Comparison of ENCODE assay signal across 10 mouse cellular contexts in the genomic region with DNA sequence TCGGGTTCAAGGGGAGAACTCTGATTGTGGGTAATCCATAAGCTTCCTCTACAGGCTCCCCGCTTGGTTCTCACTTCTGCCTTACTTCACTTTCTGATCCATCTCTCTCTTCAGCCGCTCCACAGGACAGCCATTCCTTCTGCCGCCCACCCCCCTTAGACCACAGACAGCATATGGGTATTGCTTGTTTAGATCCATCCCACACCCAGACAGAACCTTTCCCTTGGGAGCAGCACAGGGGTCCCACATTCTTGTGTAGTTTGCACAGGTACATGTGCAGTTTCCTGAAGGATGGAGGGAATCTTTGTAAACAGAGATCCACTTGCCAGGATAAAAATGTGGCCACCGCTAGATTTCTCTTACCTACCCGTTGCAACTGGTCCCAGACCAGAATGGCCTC. TPM values are rescaled to one million over a fixed set of nuclear protein-coding genes. Genes with fewer than 3 reads are reported as not detected.
DNase-seq lines count a peak whose midpoint lies in the region; ATAC-seq and TF ChIP-seq lines count a peak whose summit lies in the region.
"Had no signal": no experiment of that assay in that cellular context is flagged by ENCODE, and none has a peak within 500 bp of the region (broad histone marks: within the 10 kb centered on the region; RNA-seq: fewer than 3 reads in every experiment).

No protein-coding gene starts in this region.

- H3K27ac ChIP-seq in cerebellum, adult 2 months (ENCODE audit: insufficient read depth, low read length) = no peak overlapping the region
- H3K27ac ChIP-seq in lung, embryonic 14.5 days (ENCODE audit: low read depth) = 0 out of 2 replicates have a peak overlapping the region, but pooled peaks have one; percentile 92
- peak overlapping the region; percentile 94; the same call in 1 of the 2 replicates for H3K27ac ChIP-seq in limb, embryonic 12.5 days
- peak overlapping the region; percentile 90 for H3K27ac ChIP-seq in neural tube, embryonic 15.5 days (replicated peaks)

- no peak overlapping the region for H3K4me3 ChIP-seq in cerebellum, adult 2 months (replicated peaks; ENCODE audit: insufficient read depth, low read depth, low read length)
- peak overlapping the region; percentile 69; the same call in 1 of the 2 replicates for H3K4me3 ChIP-seq in lung, embryonic 14.5 days (ENCODE audit: low read depth, low read length)
- H3K4me3 ChIP-seq in limb, embryonic 12.5 days (replicated peaks) = peak overlapping the region; percentile 81
- peak overlapping the region; percentile 64; the same call in 1 of the 2 replicates for H3K4me3 ChIP-seq in neural tube, embryonic 15.5 days (replicated peaks)

- DNase-seq in cerebellum, adult 11-12 months = peak; percentile 63
- DNase-seq in cerebellum, adult 2 months = no peak
- no peak for DNase-seq in lung, embryonic 14.5 days
- DNase-seq in lung, postnatal 36 days = no peak
- no peak for DNase-seq in thymus, postnatal 36 days
- no peak for DNase-seq in thymus, postnatal 14 days
- DNase-seq: layer of hippocampus, adult 9-11 months; spleen, adult 18-20 months had no signal

- H3K9me3 ChIP-seq in lung, embryonic 14.5 days (ENCODE audit: low read depth, low read length) = no peaks in the 10 kb centered on the region
- H3K9me3 ChIP-seq in limb, embryonic 12.5 days = no peaks in the 10 kb centered on the region
- no peaks in the 10 kb centered on the region for H3K9me3 ChIP-seq in neural tube, embryonic 15.5 days (replicated peaks)

- H3K36me3 ChIP-seq in lung, embryonic 14.5 days (ENCODE audit: insufficient read depth) = no peaks in the 10 kb centered on the region
- peaks cover 13% of the 10 kb centered on the region; the same call in 1 of the 2 replicates for H3K36me3 ChIP-seq in limb, embryonic 12.5 days
- H3K36me3 ChIP-seq in neural tube, embryonic 15.5 days = no peaks in the 10 kb centered on the region

- TF ChIP-seq CTCF in cerebellum, adult 2 months (IDR thresholded peaks at IDR 0.05; ENCODE audit: borderline replicate concordance, insufficient read depth, low read depth, low read length) = no peak
- no peak for TF ChIP-seq CTCF in lung, embryonic 14.5 days (IDR thresholded peaks at IDR 0.05; ENCODE audit: low read depth)

- no peak for TF ChIP-seq POLR2A in cerebellum, adult 2 months (IDR thresholded peaks at IDR 0.05; ENCODE audit: borderline replicate concordance, insufficient read depth, low read length)

- WGBS in cerebellum, adult 2 months = 36% methylated on average over 6 of the region's 6 CpGs
- 31% methylated on average over 6 of the region's 6 CpGs for WGBS in lung, embryonic 14.5 days
- WGBS in limb, embryonic 12.5 days = 13% methylated on average over 6 of the region's 6 CpGs
- 23% methylated on average over 6 of the region's 6 CpGs for WGBS in neural tube, embryonic 15.5 days

- no peak for ATAC-seq in lung, embryonic 14.5 days (ENCODE audit: insufficient read depth)
- ATAC-seq in limb, embryonic 12.5 days (ENCODE audit: insufficient number of reproducible peaks, insufficient read depth, low FRiP score, low TSS enrichment, low read depth) = no peak
- no peak for ATAC-seq in neural tube, embryonic 15.5 days (ENCODE audit: low FRiP score)

- no peaks in the 10 kb centered on the region for H3K27me3 ChIP-seq in cerebellum, adult 2 months (ENCODE audit: control insufficient read depth, insufficient read depth, low read length)
- no peaks in the 10 kb centered on the region for H3K27me3 ChIP-seq in lung, embryonic 14.5 days (ENCODE audit: insufficient read depth, low read length)
- no peaks in the 10 kb centered on the region for H3K27me3 ChIP-seq in limb, embryonic 12.5 days
- no peaks in the 10 kb centered on the region for H3K27me3 ChIP-seq in neural tube, embryonic 15.5 days (replicated peaks)

- no peak overlapping the region for H3K9ac ChIP-seq in lung, embryonic 14.5 days
- peak overlapping the region; percentile 40; the same call in 1 of the 2 replicates for H3K9ac ChIP-seq in limb, embryonic 12.5 days (replicated peaks)
- no peak overlapping the region for H3K9ac ChIP-seq in neural tube, embryonic 15.5 days (replicated peaks)

- H3K4me2 ChIP-seq in lung, embryonic 14.5 days = peak overlapping the region; percentile 97
- H3K4me2 ChIP-seq in limb, embryonic 12.5 days = peak overlapping the region; percentile 96
- peak overlapping the region; percentile 87 for H3K4me2 ChIP-seq in neural tube, embryonic 15.5 days

- H3K4me1 ChIP-seq in cerebellum, adult 2 months (ENCODE audit: control insufficient read depth, insufficient read depth, low read length) = peaks cover 52% of the 10 kb centered on the region
- H3K4me1 ChIP-seq in lung, embryonic 14.5 days (ENCODE audit: insufficient read depth) = peaks cover 57% of the 10 kb centered on the region
- peaks cover 79% of the 10 kb centered on the region for H3K4me1 ChIP-seq in limb, embryonic 12.5 days (replicated peaks)
- H3K4me1 ChIP-seq in neural tube, embryonic 15.5 days = peaks cover 81% of the 10 kb centered on the region

RNA-seq across cellular contexts. Expression of a gene that starts 0.7 kb away (rescaled TPM):
- 515 and 572 TPM in 2 replicates for polyA plus RNA-seq in cerebellum, adult 2 months (2012; rRNA removed)
- polyA plus RNA-seq in lung, embryonic 14.5 days (2014; fragmentation: Nextera tagmentation; extraction: Ambion mirVana) = 95.9 and 109 TPM in 2 replicates
- polyA plus RNA-seq in limb, embryonic 12.5 days (2016; fragmentation: Nextera tagmentation; extraction: Ambion mirVana) = 172 and 176 TPM in 2 replicates
- 185 and 222 TPM in 2 replicates for polyA plus RNA-seq in neural tube, embryonic 15.5 days (2015; fragmentation: Nextera tagmentation; extraction: Ambion mirVana)

RNA-seq across cellular contexts. Expression of a gene that starts 4.9 kb away (rescaled TPM):
- polyA plus RNA-seq in cerebellum, adult 2 months (2012; rRNA removed) = 49.7 and 51.5 TPM in 2 replicates
- 46.0 and 48.4 TPM in 2 replicates for polyA plus RNA-seq in lung, embryonic 14.5 days (2014; fragmentation: Nextera tagmentation; extraction: Ambion mirVana)
- 56.0 and 57.8 TPM in 2 replicates for polyA plus RNA-seq in limb, embryonic 12.5 days (2016; fragmentation: Nextera tagmentation; extraction: Ambion mirVana)
- polyA plus RNA-seq in neural tube, embryonic 15.5 days (2015; fragmentation: Nextera tagmentation; extraction: Ambion mirVana) = 73.2 and 77.0 TPM in 2 replicates

RNA-seq across cellular contexts. Expression of a gene that starts 5.1 kb away (rescaled TPM):
- 59.7 and 68.5 TPM in 2 replicates for polyA plus RNA-seq in cerebellum, adult 2 months (2012; rRNA removed)
- 10.0 and 11.0 TPM in 2 replicates for polyA plus RNA-seq in lung, embryonic 14.5 days (2014; fragmentation: Nextera tagmentation; extraction: Ambion mirVana)
- polyA plus RNA-seq in limb, embryonic 12.5 days (2016; fragmentation: Nextera tagmentation; extraction: Ambion mirVana) = 10.6 and 16.1 TPM in 2 replicates
- polyA plus RNA-seq in neural tube, embryonic 15.5 days (2015; fragmentation: Nextera tagmentation; extraction: Ambion mirVana) = 10.0 and 13.6 TPM in 2 replicates

RNA-seq across cellular contexts. Expression of a gene that starts 13.4 kb away (rescaled TPM):
- polyA plus RNA-seq in cerebellum, adult 2 months (2012; rRNA removed) = 27.9 and 30.7 TPM in 2 replicates
- 0.26 and 0.34 TPM in 2 replicates for polyA plus RNA-seq in lung, embryonic 14.5 days (2014; fragmentation: Nextera tagmentation; extraction: Ambion mirVana)
- 0.65 and 0.90 TPM in 2 replicates for polyA plus RNA-seq in limb, embryonic 12.5 days (2016; fragmentation: Nextera tagmentation; extraction: Ambion mirVana)
- 1.1 and 1.4 TPM in 2 replicates for polyA plus RNA-seq in neural tube, embryonic 15.5 days (2015; fragmentation: Nextera tagmentation; extraction: Ambion mirVana)

RNA-seq across cellular contexts. Expression of a gene that starts 14.2 kb away (rescaled TPM):
- polyA plus RNA-seq in cerebellum, adult 2 months (2012; rRNA removed) = 16.2 and 16.4 TPM in 2 replicates
- polyA plus RNA-seq in lung, embryonic 14.5 days (2014; fragmentation: Nextera tagmentation; extraction: Ambion mirVana) = 33.2 and 34.9 TPM in 2 replicates
- 45.0 and 51.1 TPM in 2 replicates for polyA plus RNA-seq in limb, embryonic 12.5 days (2016; fragmentation: Nextera tagmentation; extraction: Ambion mirVana)
- 20.5 and 24.9 TPM in 2 replicates for polyA plus RNA-seq in neural tube, embryonic 15.5 days (2015; fragmentation: Nextera tagmentation; extraction: Ambion mirVana)
